Mouse (Mus musculus) kidney, postnatal 0 days (tissue): ENCODE measurements around the gene Mob3b. TPM values are rescaled to one million over a fixed set of nuclear protein-coding genes. Genes with fewer than 3 reads are reported as not detected.
A peak's percentile ranks its signal among the peaks of the same experiment; 100 is the strongest.

Experiments
- ATAC-seq: fragments of 200-750 bp; cut with Nextera tagmentation; replicated peaks from 2 replicates; pipeline ENCODE4 v1.8.0; 2017; ENCODE audit warnings: low read depth, moderate number of reproducible peaks, moderate TSS enrichment, moderate library complexity; ENCODE audit not compliant: low FRiP score
- DNase-seq: peaks from one replicate; pipeline ENCODE4 v3.0.0-alpha.2; 2016; ENCODE audit warnings: low spot score
- H3K27ac ChIP-seq: fragments of 300-500 bp; sonication (generic); 2 replicates; pipeline ENCODE4 v1.5.1; 2014; ENCODE audit warnings: mild to moderate bottlenecking
- H3K27me3 ChIP-seq: fragments of 300-500 bp; sonication (generic); 2 replicates; pipeline ENCODE4 v1.6.1; 2014; ENCODE audit warnings: low read length, mixed read lengths; ENCODE audit not compliant: insufficient read depth
- H3K36me3 ChIP-seq: fragments of 300-500 bp; sonication (generic); 2 replicates; pipeline ENCODE4 v1.6.1; 2014; ENCODE audit warnings: low read length, mixed read lengths; ENCODE audit not compliant: insufficient read depth
- H3K4me1 ChIP-seq: fragments of 300-500 bp; sonication (generic); replicated peaks from 2 replicates; pipeline ENCODE4 v1.6.1; 2014; ENCODE audit warnings: antibody characterized with exemption, low read length, mixed read lengths; ENCODE audit not compliant: insufficient read depth
- H3K4me2 ChIP-seq: fragments of 300-500 bp; sonication (generic); 2 replicates; pipeline ENCODE4 v1.6.1; 2014; ENCODE audit warnings: mild to moderate bottlenecking, low read length, moderate library complexity, mixed read lengths
- H3K4me3 ChIP-seq: fragments of 300-500 bp; sonication (generic); replicated peaks from 2 replicates; pipeline ENCODE4 v1.5.1; 2014; ENCODE audit warnings: low read depth, low read length
- H3K9ac ChIP-seq: fragments of 300-500 bp; sonication (generic); 2 replicates; pipeline ENCODE4 v1.6.1; 2014; ENCODE audit warnings: low read depth, low read length
- H3K9me3 ChIP-seq: fragments of 300-500 bp; sonication (generic); replicated peaks from 2 replicates; pipeline ENCODE4 v1.6.1; 2016; ENCODE audit warnings: low read length, inconsistent platforms, mixed read lengths
- CTCF ChIP-seq: IDR thresholded peaks from 2 replicates; pipeline ENCODE4 v1.5.1; 2016; ENCODE audit warnings: antibody characterized with exemption, low read depth, mild to moderate bottlenecking, moderate library complexity
- WGBS: fragments of 180-500 bp; shearing (Covaris S2); extraction: QIAGEN DNeasy Blood & Tissue Kit; methylation state at CpG from one replicate; pipeline ENCODE4 v1.1.7; 2014; 5-methylcytosine and 5-hydroxymethylcytosine counted together
- polyA plus RNA-seq: library from polyadenylated mRNA; unstranded; fragments of >200 nt; fragmentation: Nextera tagmentation; extraction: Ambion mirVana; gene quantifications from 2 replicates; pipeline ENCODE4 v1.2.1, GENCODE M21; 2015

Mob3b gene
- polyA plus RNA-seq, 1 experiment from 2014 or later: 13.1 TPM

GRCm38 (mm10) chr4:34900155-34900554 is 257.1 kb downstream of the Mob3b start:
- ATAC-seq (no peak), DNase-seq (peak; percentile 34)
- H3K4me3 ChIP-seq: no peak overlapping the region
- H3K27me3 ChIP-seq: no peaks in the 10 kb centered on the region
- no peaks in the 10 kb centered on the region for H3K4me1 ChIP-seq
- 33% methylated on average over 9 of the region's 9 CpGs for WGBS
- no peak for TF ChIP-seq CTCF
- no peak overlapping the region for H3K9ac ChIP-seq
- no peaks in the 10 kb centered on the region for H3K9me3 ChIP-seq
- H3K4me2 ChIP-seq: no peak overlapping the region
- no peak overlapping the region for H3K27ac ChIP-seq
- no peaks in the 10 kb centered on the region for H3K36me3 ChIP-seq

- Histone ChIP-seq H3K9me3 (no peaks in the 10 kb centered on the region), H3K4me1 (no peaks in the 10 kb centered on the region), H3K9ac (no peak overlapping the region), H3K36me3 (no peaks in the 10 kb centered on the region), H3K27me3 (no peaks in the 10 kb centered on the region), H3K4me3 (no peak overlapping the region), H3K27ac (no peak overlapping the region), H3K4me2 (no peak overlapping the region)
- ATAC-seq: no peak
- DNase-seq: no peak
- no peak for TF ChIP-seq CTCF
- WGBS: 88% methylated on average over 1 of the region's 1 CpGs
These were observed 258.0 kb downstream of the Mob3b start for GRCm38 (mm10) chr4:34899322-34899721.

Other genes starting within 250 kb of the Mob3b start
- not detected in 2 replicates for gene Ifnk, start 5.4 kb downstream of the Mob3b start, polyA plus RNA-seq
- 9.5 and 10.1 TPM in 2 replicates for gene C9orf72, start 68.7 kb upstream of the Mob3b start, polyA plus RNA-seq